Mouse (Mus musculus): ENCODE data around the gene Mob3c. TPM values are rescaled to one million over a fixed set of nuclear protein-coding genes. Genes with fewer than 3 reads are reported as not detected.

The Mob3c gene
- polyA plus RNA-seq, 1 experiment from 2014 or later, result 8.1 TPM

GRCm38 (mm10) chr4:115882195-115882594 is 54.3 kb downstream of the Mob3c start:
- Histone ChIP-seq H3K9me3 (replicated peaks) (no peaks in the 10 kb centered on the region), H3K4me1 (peaks cover 43% of the 10 kb centered on the region), H3K36me3 (no peaks in the 10 kb centered on the region), H3K9ac (replicated peaks) (no peak overlapping the region), H3K27ac (replicated peaks) (no peak overlapping the region), H3K4me2 (no peak overlapping the region), H3K4me3 (replicated peaks) (no peak overlapping the region), H3K27me3 (replicated peaks) (no peaks in the 10 kb centered on the region; the same call in 1 of the 2 replicates)
- no peak for ATAC-seq (ENCODE audit: low FRiP score)
- 65% methylated on average over 4 of the region's 4 CpGs for whole genome bisulfite sequencing

- H3K27ac ChIP-seq (replicated peaks), result no peak within 1 kb of the TSS
- H3K27me3 ChIP-seq (replicated peaks), result peaks cover 3% of the 10 kb centered on the region
- no peaks in the 10 kb centered on the region for H3K9me3 ChIP-seq (replicated peaks)
- peaks cover 30% of the 10 kb centered on the region for H3K4me1 ChIP-seq
- H3K4me3 ChIP-seq (replicated peaks), result no peak within 1 kb of the TSS
- H3K36me3 ChIP-seq, result no peaks in the 10 kb centered on the region
- no peak within 1 kb of the TSS for H3K9ac ChIP-seq (replicated peaks)
- no peak within 1 kb of the TSS for H3K4me2 ChIP-seq
- 71% methylated on average over 6 of the region's 6 CpGs for WGBS
- ATAC-seq (ENCODE audit: low FRiP score), result no peak
Measured at GRCm38 (mm10) chr4:115884022-115884421, 56.1 kb downstream of the Mob3c start, which contains the start of gene Kncn. Kncn (plus strand) TSS chr4:115884400.

Other genes starting within 250 kb of the Mob3c start
- gene Cyp4a32, start 227.1 kb upstream of the Mob3c start, polyA plus RNA-seq (2015; fragmentation: Nextera tagmentation; extraction: Ambion mirVana), result not detected in 2 replicates
- 1.3 TPM in 2 replicates for gene Cyp4b1, start 180.4 kb upstream of the Mob3c start, polyA plus RNA-seq (2015; fragmentation: Nextera tagmentation; extraction: Ambion mirVana)
- gene Efcab14, start 90.3 kb upstream of the Mob3c start, polyA plus RNA-seq (2015; fragmentation: Nextera tagmentation; extraction: Ambion mirVana), result 15.3 and 22.3 TPM in 2 replicates
- 0.33 and 0.40 TPM in 2 replicates for gene Tex38, start 47.1 kb upstream of the Mob3c start, polyA plus RNA-seq (2015; fragmentation: Nextera tagmentation; extraction: Ambion mirVana)
- gene Atpaf1, start 43.3 kb upstream of the Mob3c start, polyA plus RNA-seq (2015; fragmentation: Nextera tagmentation; extraction: Ambion mirVana), result 42.0 and 50.9 TPM in 2 replicates
- gene Mknk1, start 11.1 kb downstream of the Mob3c start, polyA plus RNA-seq (2015; fragmentation: Nextera tagmentation; extraction: Ambion mirVana), result 25.3 and 30.3 TPM in 2 replicates
- gene Kncn, start 56.3 kb downstream of the Mob3c start, polyA plus RNA-seq (2015; fragmentation: Nextera tagmentation; extraction: Ambion mirVana), result 0.12 and 0.19 TPM in 2 replicates
- 1.2 and 1.3 TPM in 2 replicates for gene 6430628N08Rik, start 62.6 kb downstream of the Mob3c start, polyA plus RNA-seq (2015; fragmentation: Nextera tagmentation; extraction: Ambion mirVana)
- gene Dmbx1, start 111.8 kb downstream of the Mob3c start, polyA plus RNA-seq (2015; fragmentation: Nextera tagmentation; extraction: Ambion mirVana), result 1.2 and 2.1 TPM in 2 replicates
- 18.9 and 22.8 TPM in 2 replicates for gene Faah, start 189.8 kb downstream of the Mob3c start, polyA plus RNA-seq (2015; fragmentation: Nextera tagmentation; extraction: Ambion mirVana)
- gene Nsun4, start 225.8 kb downstream of the Mob3c start, polyA plus RNA-seq (2015; fragmentation: Nextera tagmentation; extraction: Ambion mirVana), result 13.1 and 13.5 TPM in 2 replicates
- 499 and 535 TPM in 2 replicates for gene Uqcrh, start 247.0 kb downstream of the Mob3c start, polyA plus RNA-seq (2015; fragmentation: Nextera tagmentation; extraction: Ambion mirVana)
- 70.9 and 73.3 TPM in 2 replicates for gene Lrrc41, start 247.2 kb downstream of the Mob3c start, polyA plus RNA-seq (2015; fragmentation: Nextera tagmentation; extraction: Ambion mirVana)